Mouse (Mus musculus): ENCODE results near the gene Hbb-y.

GRCm38 (mm10) chr7:103854669-103855068 lies 1.7 kb upstream of the Hbb-y start:
- TF ChIP-seq ZNF384 (IDR thresholded peaks at IDR 0.05; ENCODE audit: low read depth, low read length) (no peak), CTCF (IDR thresholded peaks at IDR 0.05 in 2 of 3, conservative IDR thresholded peaks at IDR 0.05 in 1 of 3; ENCODE audit: control insufficient read depth in 1 of 3, insufficient read depth in 1 of 3, low read depth in 2 of 3, low read length in 3 of 3, poor library complexity in 1 of 3, severe bottlenecking in 1 of 3) (no peak)

Data from MEL (cell line).